Mouse (Mus musculus): ENCODE measurements around the gene Olfr263.

DNA sequence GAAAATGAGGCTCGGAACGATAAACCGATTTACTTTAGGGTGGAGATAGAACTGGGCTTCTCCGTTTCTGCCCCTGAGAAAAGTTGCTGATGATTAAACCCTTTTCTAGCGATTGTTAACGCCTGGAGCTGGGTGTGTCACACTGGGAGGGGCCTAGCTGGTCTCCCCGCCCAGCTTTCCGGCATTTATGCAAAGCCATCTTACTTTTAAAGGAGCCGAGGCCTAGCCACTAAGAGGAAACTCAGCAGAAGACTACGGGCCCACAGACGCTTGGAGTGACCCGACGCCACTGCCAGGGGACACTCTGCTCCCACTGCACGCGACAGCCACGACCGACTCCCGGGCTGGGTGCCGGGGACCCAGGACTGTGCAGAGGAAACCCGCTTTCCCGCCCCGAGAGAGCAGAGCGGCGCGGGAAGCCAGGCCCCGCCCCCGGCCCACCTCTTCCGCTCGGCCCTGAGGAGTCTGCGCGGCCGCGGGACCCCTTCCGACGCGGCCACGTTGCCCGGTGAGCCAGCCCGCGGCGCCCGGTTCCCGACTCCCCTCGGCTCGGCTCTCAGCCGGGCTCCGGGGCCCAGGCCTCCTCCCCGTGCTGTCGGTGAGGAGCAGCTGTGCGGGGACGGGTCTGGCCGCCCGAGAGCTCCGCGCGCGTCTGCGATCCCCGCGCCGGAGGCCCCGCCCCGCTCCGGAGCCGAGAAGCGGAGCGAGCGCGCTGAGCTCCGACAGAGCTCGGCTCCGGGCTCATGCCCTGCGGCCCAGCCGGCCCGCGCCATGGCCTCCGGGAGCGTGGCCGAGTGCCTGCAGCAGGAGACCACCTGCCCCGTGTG lies 50.5 kb downstream of the Olfr263 start:
- peak; percentile 17; the same call in 1 of the 2 replicates for TF ChIP-seq CTCF (IDR thresholded peaks at IDR 0.05; ENCODE audit: borderline replicate concordance, control insufficient read depth, extremely low read depth, insufficient read depth, low read length, poor library complexity)
- peak; percentile 82; the same call in 1 of the 2 replicates for TF ChIP-seq POLR2A (IDR thresholded peaks at IDR 0.05; ENCODE audit: control insufficient read depth, extremely low read depth, insufficient read depth, low read length, poor library complexity)
